Mouse (Mus musculus) thymus, postnatal 4 days (tissue): ENCODE results near the gene Rsad2.

Source experiments
- DNase-seq: peaks from one replicate; pipeline ENCODE4 v3.0.0; 2021

Rsad2 gene

GRCm38 (mm10) chr12:26401254-26401653 is 55.0 kb downstream of the Rsad2 start:
- no peak for DNase-seq

GRCm38 (mm10) chr12:26400762-26401161 is 55.5 kb downstream of the Rsad2 start:
- DNase-seq = no peak

- DNase-seq = no peak
Observed at GRCm38 (mm10) chr12:26399391-26399790, 56.9 kb downstream of the Rsad2 start.

GRCm38 (mm10) chr12:26398597-26398996 is 57.7 kb downstream of the Rsad2 start:
- no peak for DNase-seq

- DNase-seq = no peak
Observed at GRCm38 (mm10) chr12:26394485-26395470, 61.5 kb downstream of the Rsad2 start.

GRCm38 (mm10) chr12:26393291-26393690 is 63.0 kb downstream of the Rsad2 start:
- no peak for DNase-seq
